ENCODE assay signal across 14 mouse cellular contexts in genomic region chr9:95151746-95152145, GRCm38 (mm10).
A peak's percentile ranks its signal among the peaks of the same experiment; 100 is the strongest.
DNase-seq lines count a peak whose midpoint lies in the region; ATAC-seq and TF ChIP-seq lines count a peak whose summit lies in the region.
"Had no signal": no experiment of that assay in that cellular context is flagged by ENCODE, and none has a peak within 500 bp of the region (broad histone marks: within the 10 kb centered on the region; RNA-seq: fewer than 3 reads in every experiment).

No protein-coding gene starts in this region.

- no peak for TF ChIP-seq POLR2A in kidney, adult 2 months (IDR thresholded peaks at IDR 0.05; ENCODE audit: low read depth, low read length)
- no peak for TF ChIP-seq POLR2A in CH12.LX (IDR thresholded peaks at IDR 0.05; ENCODE audit: low read depth, low read length)

- no peak overlapping the region for H3K4me2 ChIP-seq in CH12.LX (ENCODE audit: insufficient read depth, low read depth, poor library complexity, severe bottlenecking)
- H3K4me2 ChIP-seq in forebrain, embryonic 14.5 days (ENCODE audit: low read length), result no peak overlapping the region
- no peak overlapping the region for H3K4me2 ChIP-seq in midbrain, postnatal 0 days (ENCODE audit: low read depth, low read length, poor library complexity, severe bottlenecking)
- H3K4me2 ChIP-seq in liver, embryonic 11.5 days, result no peak overlapping the region
- H3K4me2 ChIP-seq: heart, embryonic 13.5 days; hindbrain, embryonic 13.5 days had no signal

- H3K9ac ChIP-seq in CH12.LX (ENCODE audit: insufficient read depth, low read depth), result no peak overlapping the region
- no peak overlapping the region for H3K9ac ChIP-seq in forebrain, embryonic 14.5 days (ENCODE audit: low read length)
- H3K9ac ChIP-seq in midbrain, postnatal 0 days (replicated peaks; ENCODE audit: low read length, poor library complexity, severe bottlenecking), result no peak overlapping the region
- no peak overlapping the region for H3K9ac ChIP-seq in liver, embryonic 11.5 days (ENCODE audit: low read depth, low read length)
- H3K9ac ChIP-seq: heart, embryonic 13.5 days; hindbrain, embryonic 13.5 days; liver, embryonic 14.5 days had no signal

- in situ Hi-C loops in CH12.LX (cut with MboI; ENCODE audit: low pct_ligation_motif_present, low pct_unique_long_range_greater_than_20kb, low sequenced_read_pairs), result no loop called here

- H3K27ac ChIP-seq in kidney, adult 2 months (ENCODE audit: insufficient read depth, low read depth, low read length), result peak overlapping the region; percentile 83; the same call in 1 of the 2 replicates
- no peak overlapping the region for H3K27ac ChIP-seq in CH12.LX (ENCODE audit: insufficient read depth, low read depth)
- H3K27ac ChIP-seq in forebrain, embryonic 14.5 days (ENCODE audit: low read depth, low read length), result no peak overlapping the region
- H3K27ac ChIP-seq in midbrain, postnatal 0 days (ENCODE audit: low read depth, low read length), result no peak overlapping the region
- H3K27ac ChIP-seq in liver, embryonic 11.5 days (ENCODE audit: low read depth, low read length), result no peak overlapping the region
- H3K27ac ChIP-seq: heart, embryonic 13.5 days; hindbrain, embryonic 13.5 days; liver, embryonic 14.5 days; macrophage had no signal

- WGBS in kidney, adult 2 months, result 79% methylated on average over 4 of the region's 4 CpGs
- 53% methylated on average over 4 of the region's 4 CpGs for WGBS in forebrain, embryonic 14.5 days
- WGBS in midbrain, postnatal 0 days, result 59% methylated on average over 4 of the region's 4 CpGs
- 61% methylated on average over 4 of the region's 4 CpGs for WGBS in liver, embryonic 11.5 days

- H3K9me3 ChIP-seq in CH12.LX (replicated peaks; ENCODE audit: low read length), result peaks cover 23% of the 10 kb centered on the region
- H3K9me3 ChIP-seq in forebrain, embryonic 14.5 days (replicated peaks; ENCODE audit: control insufficient read depth, low read length), result no peaks in the 10 kb centered on the region
- no peaks in the 10 kb centered on the region for H3K9me3 ChIP-seq in midbrain, postnatal 0 days (ENCODE audit: low read length)
- H3K9me3 ChIP-seq in liver, embryonic 11.5 days (ENCODE audit: control insufficient read depth, low read length), result no peaks in the 10 kb centered on the region
- H3K9me3 ChIP-seq: heart, embryonic 13.5 days; hindbrain, embryonic 13.5 days had no signal

- no peak for TF ChIP-seq EP300 in CH12.LX (IDR thresholded peaks at IDR 0.05; ENCODE audit: low read length)

- dilution Hi-C loops in CH12.LX (cut with MboI; ENCODE audit: extremely low pct_ligation_motif_present, extremely low pct_unique_long_range_greater_than_20kb, low sequenced_read_pairs), result no loop called here

- H3K4me3 ChIP-seq in kidney, adult 2 months (ENCODE audit: insufficient read depth, low read depth, low read length), result no peak overlapping the region
- H3K4me3 ChIP-seq in CH12.LX (replicated peaks in 1 of 3; ENCODE audit: low read depth in 2 of 3, low read length in 2 of 3, poor library complexity in 1 of 3), result no peak overlapping the region
- H3K4me3 ChIP-seq in forebrain, embryonic 14.5 days (ENCODE audit: low read depth, low read length), result no peak overlapping the region
- no peak overlapping the region for H3K4me3 ChIP-seq in midbrain, postnatal 0 days (ENCODE audit: low read depth, low read length)
- H3K4me3 ChIP-seq in liver, embryonic 11.5 days (ENCODE audit: low read depth, low read length), result no peak overlapping the region
- H3K4me3 ChIP-seq: heart, embryonic 13.5 days; hindbrain, embryonic 13.5 days had no signal

- H3K36me3 ChIP-seq in kidney, adult 2 months (ENCODE audit: control insufficient read depth, insufficient read depth, low read length), result no peaks in the 10 kb centered on the region
- no peaks in the 10 kb centered on the region for H3K36me3 ChIP-seq in CH12.LX (replicated peaks in 1 of 2; ENCODE audit: control insufficient read depth in 1 of 2, insufficient read depth in 1 of 2, low read length in 1 of 2)
- H3K36me3 ChIP-seq in forebrain, embryonic 14.5 days (ENCODE audit: control insufficient read depth, insufficient read depth, low read length), result no peaks in the 10 kb centered on the region
- no peaks in the 10 kb centered on the region for H3K36me3 ChIP-seq in midbrain, postnatal 0 days (ENCODE audit: insufficient read depth, low read length)
- H3K36me3 ChIP-seq in liver, embryonic 11.5 days (ENCODE audit: control insufficient read depth, insufficient read depth, low read length), result no peaks in the 10 kb centered on the region
- H3K36me3 ChIP-seq: heart, embryonic 13.5 days; hindbrain, embryonic 13.5 days had no signal

- H3K4me1 ChIP-seq in kidney, adult 2 months (ENCODE audit: control insufficient read depth, insufficient read depth, low read length), result 0 out of 2 replicates have a peak, but pooled peaks cover 2% of the 10 kb centered on the region
- no peaks in the 10 kb centered on the region for H3K4me1 ChIP-seq in CH12.LX (ENCODE audit: control insufficient read depth in 1 of 2, insufficient read depth in 2 of 2)
- H3K4me1 ChIP-seq in forebrain, embryonic 14.5 days (ENCODE audit: control insufficient read depth, insufficient read depth, low read length), result no peaks in the 10 kb centered on the region; the same call in 1 of the 2 replicates
- H3K4me1 ChIP-seq in midbrain, postnatal 0 days (ENCODE audit: insufficient read depth, low read length), result no peaks in the 10 kb centered on the region
- H3K4me1 ChIP-seq in liver, embryonic 11.5 days (replicated peaks; ENCODE audit: control insufficient read depth, insufficient read depth, low read length), result no peaks in the 10 kb centered on the region
- H3K4me1 ChIP-seq: heart, embryonic 13.5 days had no signal

- TF ChIP-seq CTCF in kidney, adult 2 months (conservative IDR thresholded peaks at IDR 0.05; ENCODE audit: insufficient read depth, insufficient read length, low read depth, low read length), result no peak
- no peak for TF ChIP-seq CTCF in CH12.LX (conservative IDR thresholded peaks at IDR 0.05 in 1 of 2, IDR thresholded peaks at IDR 0.05 in 1 of 2; ENCODE audit: low read depth in 2 of 2, low read length in 2 of 2)
- no peak for TF ChIP-seq CTCF in midbrain, postnatal 0 days (IDR thresholded peaks at IDR 0.05)

- DNase-seq in kidney, adult 2 months, result no peak
- no peak for DNase-seq in kidney, adult 18-20 months
- peak; percentile 15 for DNase-seq in CH12.LX (ENCODE audit: extremely low read depth)
- peak; percentile 34 for DNase-seq in forebrain, embryonic 14.5 days (ENCODE audit: low spot score)
- DNase-seq in midbrain, postnatal 0 days (ENCODE audit: low spot score), result peak; percentile 18
- DNase-seq in adrenal gland, adult 8-10 months, result no peak
- no peak for DNase-seq in liver, embryonic 11.5 days (ENCODE audit: low spot score)
- DNase-seq in thymus, adult 18-20 months, result no peak
- DNase-seq: kidney, postnatal 36 days; thymus, postnatal 25 days had no signal

- no peak for TF ChIP-seq RAD21 in CH12.LX (IDR thresholded peaks at IDR 0.05; ENCODE audit: low read depth, low read length)

- ATAC-seq in forebrain, embryonic 14.5 days, result 0 out of 2 replicates have a peak, but pooled peaks have one; percentile 20
- no peak; the same call in 1 of the 2 replicates for ATAC-seq in midbrain, postnatal 0 days (ENCODE audit: low FRiP score)
- ATAC-seq in liver, embryonic 11.5 days (replicated peaks; ENCODE audit: low FRiP score), result no peak

- H3K27me3 ChIP-seq in kidney, adult 2 months (replicated peaks; ENCODE audit: control insufficient read depth, insufficient read depth, low read length), result no peaks in the 10 kb centered on the region
- H3K27me3 ChIP-seq in CH12.LX (replicated peaks), result no peaks in the 10 kb centered on the region
- no peaks in the 10 kb centered on the region for H3K27me3 ChIP-seq in forebrain, embryonic 14.5 days (replicated peaks; ENCODE audit: control insufficient read depth, insufficient read depth, low read length)
- no peaks in the 10 kb centered on the region for H3K27me3 ChIP-seq in midbrain, postnatal 0 days (ENCODE audit: insufficient read depth, low read length)
- no peaks in the 10 kb centered on the region for H3K27me3 ChIP-seq in liver, embryonic 11.5 days (replicated peaks; ENCODE audit: control insufficient read depth, insufficient read depth, low read length)
- H3K27me3 ChIP-seq: hindbrain, embryonic 13.5 days had no signal

- no peaks in the 10 kb centered on the region for H3K79me2 ChIP-seq in CH12.LX (replicated peaks; ENCODE audit: control insufficient read depth, extremely low read depth, insufficient read depth, poor library complexity, severe bottlenecking)

TF ChIP-seq in CH12.LX, 34 proteins besides CTCF, POLR2A, EP300 and RAD21:
- TF ChIP-seq TCF12 (IDR thresholded peaks at IDR 0.05; ENCODE audit: low read depth, low read length) (no peak), ZNF384 (IDR thresholded peaks at IDR 0.05; ENCODE audit: low read depth, low read length) (no peak), GABPA (IDR thresholded peaks at IDR 0.05; ENCODE audit: insufficient replicate concordance, low read depth, low read length) (no peak), KAT2A (IDR thresholded peaks at IDR 0.05; ENCODE audit: insufficient replicate concordance, low read length) (no peak), ZMIZ1 (IDR thresholded peaks at IDR 0.05; ENCODE audit: low read depth, low read length) (no peak), JUND (conservative IDR thresholded peaks at IDR 0.05; ENCODE audit: low read depth, low read length) (no peak)

Comparison
In these comparisons a context has a peak if more than half of its experiments do, and no peak if none do; other contexts are left out.
1. DNase-seq: peak in CH12.LX (single experiment), forebrain, embryonic 14.5 days (single experiment) and midbrain, postnatal 0 days (single experiment); none in kidney, adult 2 months (single experiment), kidney, adult 18-20 months (single experiment), adrenal gland, adult 8-10 months (single experiment), liver, embryonic 11.5 days (single experiment) and thymus, adult 18-20 months (0 of 2).